Mouse (Mus musculus) brain, embryonic 14.5 days (tissue): ENCODE measurements at regions not wholly inside any gene's neighbourhood (a gene's known extent, or its start where the extent isn't known, plus 50 kb on each side); places are given as distances from the start of the nearest gene placed in this dataset.

ENCODE experiments used
- CTCF ChIP-seq: fragments of 200-500 bp; IDR thresholded peaks from 2 replicates; pipeline ENCODE4 v1.5.1; 2012; ENCODE audit warnings: inconsistent platforms, mild to moderate bottlenecking, moderate library complexity, borderline replicate concordance; ENCODE audit not compliant: insufficient read depth, insufficient read length; ENCODE audit errors: extremely low read depth
- POLR2A ChIP-seq: fragments of 200-500 bp; IDR thresholded peaks from 2 replicates; pipeline ENCODE4 v1.6.1; 2012; ENCODE audit warnings: mild to moderate bottlenecking, inconsistent platforms, borderline replicate concordance; ENCODE audit not compliant: poor library complexity, insufficient read depth, insufficient read length, severe bottlenecking; ENCODE audit errors: extremely low read depth

GRCm38 (mm10) chr9:11317221-11317620 lies 412.6 kb upstream of the Cntn5 start:
- TF ChIP-seq CTCF: no peak
- no peak for TF ChIP-seq POLR2A
